Mouse (Mus musculus): ENCODE measurements at regions not wholly inside any gene's neighbourhood (a gene's known extent, or its start where the extent isn't known, plus 50 kb on each side); places are given as distances from the start of the nearest gene placed in this dataset.
"Not testable (repeated sequence)": the region's sequence is repeated elsewhere in the genome, so short reads cannot be mapped to it uniquely, and the experiment has no call there.

DNA sequence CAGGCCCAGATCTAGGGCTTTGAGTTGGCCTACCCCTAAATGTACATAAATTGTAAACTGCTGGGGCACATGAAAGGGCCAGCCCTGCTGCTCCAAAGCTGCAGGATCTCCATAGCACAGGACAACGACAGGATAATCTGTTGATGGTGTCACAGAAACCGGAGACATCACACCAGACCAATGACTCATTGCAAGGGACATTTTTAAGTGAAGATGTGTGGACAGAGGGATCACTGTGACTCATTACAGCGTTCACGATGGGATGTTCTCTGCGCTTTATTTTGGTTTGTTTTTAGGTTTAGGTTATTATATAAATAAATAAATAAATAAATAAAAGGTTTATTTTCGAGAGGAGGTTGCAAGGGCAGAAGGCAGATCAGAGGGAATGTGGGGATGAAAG lies 216.9 kb upstream of the Klf3 start:
- no peak for DNase-seq (ENCODE audit: low spot score)

DNA sequence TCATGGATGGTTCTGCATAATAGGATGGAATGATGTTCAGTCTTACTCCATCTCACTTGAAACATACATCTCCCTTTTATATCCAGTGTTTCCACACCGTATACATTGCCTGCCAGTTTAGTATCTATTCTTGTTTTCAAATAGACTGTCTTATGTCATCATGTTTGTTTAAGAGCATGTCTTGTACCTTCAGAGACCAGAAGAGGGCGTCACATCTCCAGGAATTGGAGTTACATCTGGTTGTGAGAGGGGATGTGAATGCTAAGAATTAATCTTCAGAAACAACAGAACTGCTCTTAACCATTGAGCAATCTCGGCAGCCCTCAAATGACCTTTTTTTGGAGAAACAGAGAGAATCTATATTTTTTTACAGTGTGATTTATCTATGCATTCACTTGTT lies 216.3 kb upstream of the Klf3 start:
- no peak for DNase-seq (ENCODE audit: low spot score)

DNA sequence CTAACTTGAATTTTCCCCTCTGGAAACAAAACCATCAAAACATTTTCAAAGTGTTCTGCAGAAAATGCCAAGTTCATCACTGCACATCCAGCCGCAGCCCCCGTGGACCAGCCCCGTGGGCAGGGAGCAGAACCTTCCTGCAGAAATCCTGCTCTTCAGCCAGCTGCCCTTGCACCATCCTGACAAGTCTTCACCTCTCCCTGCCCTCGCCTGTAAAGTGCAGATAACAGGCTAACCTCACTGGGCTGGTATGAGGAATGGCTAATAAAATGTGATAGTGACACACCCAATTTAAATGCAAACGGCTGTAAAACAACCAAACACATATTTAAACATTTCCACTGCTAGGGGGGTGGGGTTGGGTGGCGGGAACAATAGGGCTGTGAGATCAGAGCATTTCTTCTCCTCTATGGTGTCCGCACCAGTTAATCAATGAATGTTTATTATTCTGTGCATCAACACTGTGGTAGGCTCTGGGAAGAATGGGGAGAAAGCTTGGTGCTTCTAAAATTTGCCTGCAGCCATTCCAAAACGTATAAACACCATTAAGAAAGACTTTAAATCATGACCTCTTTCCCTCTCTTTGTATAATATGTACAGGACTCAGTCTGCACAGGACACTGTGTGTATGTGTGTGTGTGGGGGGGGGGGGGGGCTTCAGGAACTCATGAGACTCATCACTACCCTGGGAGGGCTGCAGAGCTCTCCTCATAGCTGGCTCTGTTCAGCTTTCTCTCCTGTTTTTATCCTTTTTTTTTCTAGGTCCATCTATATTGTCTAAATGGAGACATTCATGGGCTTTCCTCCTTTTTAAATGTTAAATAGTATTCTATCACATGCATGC lies 215.1 kb upstream of the Klf3 start:
- no peak for DNase-seq (ENCODE audit: low spot score)

DNA sequence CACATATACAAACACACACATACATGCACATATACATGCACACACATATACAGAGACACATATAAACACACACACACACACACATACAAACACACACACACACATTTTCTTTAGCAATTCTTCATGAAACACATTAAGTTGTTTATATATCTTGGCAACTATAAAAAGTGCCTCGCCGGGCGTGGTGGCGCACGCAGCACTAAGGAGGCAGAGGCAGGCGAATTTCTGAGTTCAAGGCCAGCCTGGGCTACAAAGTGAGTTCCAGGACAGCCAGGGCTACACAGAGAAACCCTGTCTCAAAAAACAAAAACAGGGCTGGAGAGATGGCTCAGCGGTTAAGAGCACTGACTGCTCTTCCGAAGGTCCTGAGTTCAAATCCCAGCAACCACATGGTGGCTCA lies 214.4 kb upstream of the Klf3 start:
- DNase-seq (ENCODE audit: low spot score), result not testable (repeated sequence)

DNA sequence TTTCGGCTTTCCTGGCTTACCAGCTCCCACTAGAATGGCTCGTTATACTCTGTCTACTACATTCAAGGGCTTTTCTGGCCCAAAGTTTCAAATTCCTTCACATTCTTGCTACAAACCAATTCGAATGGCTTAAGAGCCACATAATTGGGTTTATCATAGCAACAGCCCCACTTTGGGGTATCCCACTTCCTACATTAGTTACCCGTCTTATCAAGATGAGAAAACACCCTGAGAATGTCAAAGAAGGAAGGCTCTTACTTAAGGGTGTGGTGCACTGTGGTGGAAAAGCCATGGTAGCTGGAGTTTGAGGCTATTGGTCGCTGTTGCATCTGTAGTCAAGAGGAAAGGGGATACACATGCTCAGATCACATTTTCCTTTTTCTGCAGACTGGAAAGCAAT lies 213.2 kb upstream of the Klf3 start:
- no peak for DNase-seq (ENCODE audit: low spot score)

DNA sequence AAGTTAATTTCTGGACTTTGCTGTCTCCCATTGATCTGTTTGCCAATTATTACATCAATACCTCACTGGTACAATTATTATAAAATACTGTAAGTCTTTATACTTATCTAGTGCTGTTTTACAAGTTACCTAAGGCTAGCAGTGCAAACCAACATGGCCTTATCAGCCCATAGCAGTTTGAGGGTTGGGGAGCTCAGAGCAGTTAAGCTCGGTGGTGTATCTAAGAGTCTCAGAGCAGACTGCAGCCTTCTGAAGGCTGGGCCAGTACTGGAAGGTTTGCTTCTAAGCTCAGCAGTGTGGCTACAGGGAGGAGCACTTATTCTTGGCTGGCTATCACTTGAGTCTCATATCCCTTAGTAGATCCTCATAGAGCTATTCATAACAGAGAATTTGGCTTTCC lies 212.4 kb upstream of the Klf3 start:
- no peak for DNase-seq (ENCODE audit: low spot score)

DNA sequence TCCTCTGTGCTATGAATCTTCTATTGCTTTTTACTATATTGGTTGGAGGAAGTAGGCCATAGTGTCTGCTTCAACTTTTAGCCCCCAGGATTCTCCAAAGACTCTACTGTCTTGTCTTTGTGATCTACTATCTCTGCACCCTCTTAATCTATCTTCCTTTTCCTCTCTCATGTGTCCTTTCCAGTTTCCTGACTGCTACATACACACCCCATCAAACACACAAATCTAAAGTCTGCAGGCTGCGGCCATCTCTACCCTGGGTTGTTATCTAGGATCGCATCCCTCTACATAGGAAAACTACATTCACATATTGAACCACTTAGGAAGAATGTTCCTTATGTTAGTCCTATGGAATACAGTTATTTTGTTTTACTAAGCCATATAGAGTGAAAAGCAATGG lies 211.4 kb upstream of the Klf3 start:
- no peak for DNase-seq (ENCODE audit: low spot score)

DNA sequence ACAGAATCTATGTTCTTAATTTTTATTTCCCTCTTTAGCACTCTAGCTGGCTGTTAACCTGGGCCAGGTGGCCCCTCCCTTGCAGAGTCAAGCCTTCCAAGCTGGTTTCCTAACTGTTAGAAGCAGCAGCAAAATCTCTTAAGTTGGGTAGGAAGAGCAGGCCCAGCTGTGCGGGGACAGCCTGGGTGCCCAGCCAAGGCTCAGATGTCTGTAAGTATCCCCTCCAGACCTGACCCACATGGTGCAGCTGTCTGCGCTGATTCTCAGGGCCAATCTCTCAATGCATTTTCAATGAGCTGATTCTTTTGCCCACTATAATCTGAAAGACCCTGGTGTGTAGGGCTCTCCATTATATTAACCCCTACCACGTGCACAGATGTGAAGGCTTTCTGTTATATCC lies 208.0 kb upstream of the Klf3 start:
- no peak for DNase-seq (ENCODE audit: low spot score)

DNA sequence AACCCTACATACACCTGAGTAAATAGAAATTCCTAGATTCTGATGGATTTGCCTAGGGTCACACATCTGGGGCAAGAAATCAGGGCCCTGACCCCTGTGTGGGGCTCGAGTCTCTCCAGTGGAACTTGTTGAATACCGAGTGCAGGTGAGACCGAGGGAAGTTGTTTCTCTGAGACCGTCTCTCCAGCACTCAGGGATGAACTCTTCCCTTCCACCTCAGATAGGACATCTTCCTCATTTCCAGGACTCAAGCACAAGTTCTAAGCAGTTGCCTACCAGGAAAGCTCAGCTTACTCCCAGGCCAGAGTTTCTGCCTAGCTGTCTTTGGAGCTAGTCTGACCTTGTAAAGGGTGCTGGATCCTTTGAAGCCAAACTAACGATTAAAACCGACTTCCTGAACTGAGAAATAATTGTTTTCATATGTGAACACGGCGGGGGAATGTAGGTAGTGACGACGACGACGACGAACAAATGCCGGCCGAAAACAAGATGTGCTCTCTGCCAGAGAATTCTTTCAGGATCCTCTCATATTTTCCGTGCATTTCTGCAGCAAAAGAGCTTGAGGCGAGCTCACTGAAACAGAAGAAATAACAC lies 207.3 kb upstream of the Klf3 start:
- no peak for DNase-seq (ENCODE audit: low spot score)

DNA sequence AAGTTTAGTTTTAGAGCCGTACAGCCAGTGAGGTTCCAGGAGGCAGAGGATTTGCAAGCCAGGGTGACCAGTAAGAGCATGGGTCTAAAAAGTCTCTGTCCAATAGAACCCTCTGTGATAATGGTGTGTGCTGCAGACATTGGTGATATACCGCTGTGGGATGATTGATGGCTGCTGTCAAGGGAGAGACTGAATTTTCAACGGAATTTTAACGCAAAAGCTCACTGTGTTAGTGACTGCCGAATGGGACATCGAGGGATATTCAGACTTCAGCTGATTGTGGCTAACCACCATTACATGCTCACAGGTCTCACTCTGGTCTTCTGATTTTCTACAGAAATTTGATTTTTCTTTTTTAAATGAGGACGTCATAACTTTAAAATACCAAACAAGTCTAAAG lies 206.2 kb upstream of the Klf3 start:
- no peak for DNase-seq (ENCODE audit: low spot score)

DNA sequence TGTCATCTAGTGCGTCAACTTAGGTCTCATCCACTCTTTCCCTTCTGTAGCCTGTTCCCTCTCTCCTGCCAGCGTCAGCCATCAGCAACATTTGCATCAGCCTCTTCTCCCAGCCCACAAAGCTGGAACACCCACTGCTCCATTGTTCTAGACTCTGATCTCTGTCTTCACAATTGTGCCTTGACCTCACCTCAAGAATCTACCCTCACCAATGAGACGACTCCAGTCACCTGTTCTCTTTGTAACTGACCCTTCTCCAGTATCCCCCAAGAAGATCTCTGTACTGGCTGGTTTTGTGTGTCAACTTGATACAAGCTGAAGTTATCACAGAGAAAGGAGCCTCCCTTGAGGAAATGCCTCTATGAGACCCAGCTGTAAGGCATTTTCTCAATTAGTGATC lies 205.7 kb upstream of the Klf3 start:
- DNase-seq (ENCODE audit: low spot score), result no peak

DNA sequence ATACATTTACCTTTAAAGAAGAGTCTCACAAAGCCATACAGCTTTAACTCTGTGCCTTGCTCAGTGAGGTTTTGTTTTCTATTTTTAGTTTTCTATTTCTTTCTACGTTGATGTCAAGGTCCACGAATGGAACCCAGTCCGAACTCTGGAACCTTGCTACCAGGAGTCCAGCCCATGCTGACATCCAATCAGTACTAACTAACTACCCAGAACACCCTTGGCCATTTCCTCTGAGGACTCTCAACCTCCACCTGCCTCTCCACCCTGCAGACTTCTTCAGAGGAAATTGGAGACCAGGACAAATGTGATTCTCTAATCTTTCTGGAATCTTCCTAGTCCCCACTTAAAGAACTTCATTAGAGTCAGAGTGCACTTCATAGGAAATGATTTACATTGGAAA lies 204.6 kb upstream of the Klf3 start:
- DNase-seq (ENCODE audit: low spot score), result no peak

DNA sequence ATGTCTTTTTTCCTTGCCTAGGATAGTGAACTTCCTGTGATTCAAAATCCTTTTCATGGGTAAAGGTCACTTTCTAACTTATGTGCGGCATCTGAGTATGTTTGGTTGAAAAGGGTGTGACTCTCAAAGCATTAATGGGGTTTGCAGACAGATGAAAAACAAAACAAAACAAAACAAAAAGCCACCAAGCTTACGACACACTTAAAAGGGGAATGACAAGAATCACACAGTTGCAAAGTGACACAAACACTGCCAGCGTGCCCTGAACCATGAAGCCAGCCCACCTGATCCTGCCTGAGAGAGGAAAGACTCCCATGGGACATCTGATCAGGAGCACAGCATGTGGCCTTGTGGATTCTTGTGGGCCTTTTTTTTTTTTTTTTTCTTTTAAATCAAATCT lies 204.2 kb upstream of the Klf3 start:
- no peak for DNase-seq (ENCODE audit: low spot score)

DNA sequence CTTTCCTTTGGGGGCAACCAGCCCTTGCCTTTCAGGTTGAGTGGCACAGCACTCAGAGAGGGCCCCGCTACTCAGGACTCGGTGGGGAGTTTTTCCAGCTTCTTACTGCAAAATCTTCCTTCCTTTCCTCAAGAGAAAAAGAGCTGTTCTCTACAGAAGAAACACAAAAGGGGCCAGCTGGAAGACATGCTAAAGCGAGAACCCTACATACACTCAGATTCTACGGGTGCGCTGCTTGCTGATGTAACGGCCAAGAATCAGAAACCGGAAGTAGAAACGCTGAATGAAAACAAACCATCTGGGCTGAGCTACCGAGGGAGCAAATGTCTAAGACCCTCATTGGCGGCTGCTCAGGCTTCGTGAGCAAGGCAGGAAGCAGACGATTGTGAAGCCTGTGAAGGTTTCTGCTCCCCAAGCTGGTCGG lies 203.3 kb upstream of the Klf3 start:
- DNase-seq (ENCODE audit: low spot score), result no peak

DNA sequence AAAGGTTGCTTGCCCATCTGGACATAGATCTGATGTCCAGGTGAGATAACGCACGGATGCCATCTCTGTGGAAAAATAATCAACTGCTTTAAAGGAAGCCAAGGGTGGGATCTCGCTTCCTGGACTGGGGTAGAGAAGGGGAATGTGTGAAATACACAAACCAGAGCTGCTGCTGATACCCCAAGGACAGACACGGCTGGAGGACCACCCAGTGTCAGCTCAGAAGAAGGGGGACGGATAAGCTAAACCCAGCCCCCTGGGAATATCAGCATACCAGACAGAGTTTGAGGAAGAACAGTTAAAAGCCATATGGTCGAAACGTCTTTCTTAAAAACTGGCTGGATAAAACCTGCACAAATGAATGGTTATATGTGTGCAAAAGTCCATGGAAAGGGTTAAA lies 202.8 kb upstream of the Klf3 start:
- no peak for DNase-seq (ENCODE audit: low spot score)

DNA sequence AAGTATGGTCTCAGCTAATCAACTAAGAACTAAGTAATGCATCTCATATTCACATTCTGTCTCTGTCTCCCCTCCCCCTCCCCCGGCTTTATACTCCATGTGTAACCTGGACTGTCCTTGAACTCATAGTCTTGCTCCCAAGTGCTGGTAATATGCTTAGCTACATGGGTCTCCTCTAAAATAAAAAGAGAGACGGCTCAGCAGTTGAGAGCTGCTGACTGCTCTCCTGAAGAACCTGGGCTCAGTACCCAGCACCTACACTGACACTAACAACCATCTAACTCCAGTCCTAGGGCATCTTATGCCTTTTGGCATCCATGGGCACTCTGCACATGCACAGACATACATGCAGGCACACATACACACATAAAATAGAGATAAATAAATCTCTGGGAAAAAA lies 202.4 kb upstream of the Klf3 start:
- DNase-seq (ENCODE audit: low spot score), result no peak

DNA sequence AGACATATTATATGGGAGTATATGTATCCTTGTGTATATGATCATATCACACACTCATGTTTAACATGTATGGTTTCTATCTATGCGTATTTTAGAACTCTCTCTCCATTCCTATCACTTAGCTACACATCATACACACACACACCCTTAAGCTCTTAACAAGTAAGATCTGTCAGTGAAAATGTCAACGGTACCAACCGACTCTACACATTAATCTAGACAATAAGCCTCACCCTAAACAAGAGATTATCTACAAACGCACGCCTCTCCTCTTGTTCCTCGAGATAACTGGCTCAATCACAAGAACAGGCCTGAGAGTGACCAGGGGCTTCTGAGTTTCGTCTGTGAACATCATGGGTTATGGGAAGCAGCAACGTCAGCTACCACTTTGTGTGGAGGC lies 201.9 kb upstream of the Klf3 start:
- DNase-seq (ENCODE audit: low spot score), result no peak

DNA sequence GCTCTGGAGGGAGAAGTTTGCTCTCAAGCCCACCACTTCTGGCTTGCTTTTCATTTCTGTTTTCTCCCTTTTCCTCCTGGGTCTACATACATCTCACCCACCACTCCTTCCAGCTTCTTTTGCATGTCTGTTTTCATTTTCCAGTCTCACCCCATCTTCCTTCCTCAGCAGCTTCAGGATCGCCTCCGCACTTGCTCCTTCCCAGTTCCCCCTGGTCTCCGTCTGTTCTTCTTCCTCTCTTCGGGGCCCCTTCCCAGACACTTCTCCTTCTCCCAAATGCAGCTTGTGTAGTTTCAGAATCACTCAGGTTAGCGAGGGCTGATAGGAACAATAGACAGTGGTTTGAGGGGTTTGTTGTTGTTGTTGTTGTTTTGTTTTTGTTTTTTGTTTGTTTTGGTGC lies 201.4 kb upstream of the Klf3 start:
- DNase-seq (ENCODE audit: low spot score), result no peak

DNA sequence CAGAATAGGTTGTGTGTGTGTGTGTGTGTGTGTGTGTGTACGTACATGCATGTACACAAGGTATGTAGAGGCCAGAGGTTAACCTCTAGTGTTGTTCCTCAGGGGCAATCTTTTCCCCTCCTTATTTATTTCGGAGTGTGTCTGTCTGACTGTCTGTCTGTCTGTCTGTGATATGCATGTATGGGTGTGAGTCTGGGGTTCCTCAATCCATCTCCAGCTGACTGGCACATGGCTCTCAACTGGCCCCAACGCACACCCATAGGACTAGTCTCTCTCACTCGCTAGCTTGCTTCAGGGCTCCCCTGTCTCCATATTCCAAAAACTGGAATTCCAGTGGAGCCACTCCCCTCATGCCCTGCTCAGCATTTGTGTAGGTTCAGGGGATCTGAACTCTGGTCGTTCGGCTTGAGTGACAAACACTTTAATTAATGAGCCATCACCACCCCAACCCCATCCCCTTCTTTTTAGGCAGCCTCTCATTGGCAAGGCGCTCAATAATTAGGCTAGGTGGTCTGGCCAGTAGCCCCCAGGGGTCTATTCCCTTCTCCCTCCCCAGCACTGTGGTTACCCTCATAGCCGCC lies 200.7 kb upstream of the Klf3 start:
- DNase-seq (ENCODE audit: low spot score), result no peak

DNA sequence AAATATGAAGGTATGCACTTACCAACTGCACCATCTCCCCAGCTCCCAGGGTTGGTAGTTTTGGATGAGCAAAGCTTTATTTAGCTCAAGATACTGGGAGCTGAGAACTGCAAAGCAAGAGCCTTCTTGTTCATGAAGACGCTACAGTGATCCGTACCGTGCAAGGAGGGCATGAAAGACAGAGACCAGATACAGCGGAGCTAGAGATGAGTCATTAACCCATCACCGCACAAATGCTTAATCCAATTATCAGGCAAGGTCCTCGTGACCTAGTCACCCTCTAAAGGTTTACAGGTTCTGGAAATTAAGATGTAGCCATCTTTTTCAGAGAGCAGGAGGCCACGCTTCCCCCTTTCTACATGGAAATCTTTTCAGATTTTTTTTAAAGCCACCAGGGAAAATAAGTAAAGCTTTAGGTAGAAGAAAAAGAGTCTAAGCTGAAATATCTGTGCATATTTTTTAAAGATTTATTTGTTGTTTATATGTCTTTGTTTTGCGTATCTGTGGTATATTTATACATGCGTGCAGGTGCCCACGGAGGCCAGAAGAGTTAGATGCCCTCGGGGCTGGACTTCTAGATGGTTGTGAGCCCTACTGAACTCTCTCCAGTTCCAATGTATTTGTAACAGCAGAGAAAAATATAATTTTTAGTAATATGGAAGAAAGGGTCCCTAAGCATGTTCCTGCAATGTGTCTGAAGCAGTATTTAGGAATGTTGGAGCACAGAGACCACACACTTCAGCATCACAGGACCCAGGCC lies 200.0 kb upstream of the Klf3 start:
- DNase-seq (ENCODE audit: low spot score), result no peak

DNA sequence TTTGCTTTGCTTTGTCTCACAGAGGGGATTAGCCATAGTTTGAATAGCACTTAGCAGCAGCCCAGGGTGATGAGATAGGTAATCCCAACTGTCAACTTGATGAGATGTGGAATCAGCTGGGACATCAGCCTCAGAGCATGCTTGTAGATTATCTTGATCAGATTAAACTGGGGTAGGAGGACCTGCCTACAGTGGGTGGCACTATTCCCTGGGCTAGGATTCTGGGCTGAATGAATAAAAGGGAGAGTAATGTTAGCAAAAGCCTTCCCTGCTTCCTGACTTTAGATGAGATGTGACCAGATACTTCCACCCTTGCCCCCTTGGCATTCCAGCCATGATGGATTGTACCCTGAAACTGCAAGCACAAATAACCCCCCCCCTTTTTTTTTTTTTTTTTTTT lies 198.0 kb upstream of the Klf3 start:
- DNase-seq (ENCODE audit: low spot score), result no peak

DNA sequence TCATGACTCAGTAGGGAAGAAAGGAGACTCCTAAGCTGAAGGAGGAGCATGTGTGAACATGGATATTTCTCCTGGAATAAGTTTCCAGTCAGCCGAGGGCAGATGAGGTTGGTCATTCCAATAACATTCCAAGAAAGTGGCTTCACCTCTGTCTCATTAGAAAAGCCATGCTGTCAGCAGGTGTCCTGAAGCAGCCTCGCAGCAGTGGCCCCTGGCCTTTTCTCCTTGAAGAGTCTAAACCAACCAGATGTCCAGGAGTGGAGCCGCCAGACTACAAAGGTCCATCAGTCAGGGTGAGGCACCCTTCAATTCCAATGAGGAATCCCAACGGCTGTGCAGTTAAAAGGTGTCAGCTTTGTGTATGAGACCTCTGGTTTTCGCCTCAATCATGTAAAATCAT lies 197.2 kb upstream of the Klf3 start:
- no peak for DNase-seq (ENCODE audit: low spot score)

All from adipocyte (in vitro differentiated cells).